Mouse (Mus musculus): ENCODE results near the gene Grasp. TPM values are rescaled to one million over a fixed set of nuclear protein-coding genes. Genes with fewer than 3 reads are reported as not detected.
A peak's percentile ranks its signal among the peaks of the same experiment; 100 is the strongest.

The Grasp gene
- polyA plus RNA-seq, 1 experiment from 2014 or later = 4.1 TPM

- Histone ChIP-seq H3K9ac (ENCODE audit: low read depth, low read length) (no peak overlapping the region), H3K9me3 (replicated peaks; ENCODE audit: control insufficient read depth, low read length) (no peaks in the 10 kb centered on the region), H3K4me3 (ENCODE audit: low read depth, low read length) (no peak overlapping the region), H3K36me3 (ENCODE audit: control insufficient read depth, insufficient read depth, low read length) (peaks cover 11% of the 10 kb centered on the region), H3K27me3 (ENCODE audit: control insufficient read depth, insufficient read depth, low read length) (no peaks in the 10 kb centered on the region), H3K4me2 (no peak overlapping the region), H3K4me1 (ENCODE audit: control insufficient read depth, insufficient read depth, low read length) (no peaks in the 10 kb centered on the region), H3K27ac (ENCODE audit: low read depth, low read length) (no peak overlapping the region)
- 67% methylated on average over 2 of the region's 2 CpGs for WGBS (ENCODE audit: insufficient replicate concordance)
- no peak for ATAC-seq (replicated peaks; ENCODE audit: insufficient number of reproducible peaks, low FRiP score, low TSS enrichment)
Observed at GRCm38 (mm10) chr15:101215136-101215535, 8.9 kb upstream of the Grasp start.

GRCm38 (mm10) chr15:101216036-101216435 lies 8.0 kb upstream of the Grasp start:
- H3K9me3 ChIP-seq (replicated peaks; ENCODE audit: control insufficient read depth, low read length) = no peaks in the 10 kb centered on the region
- peaks cover 6% of the 10 kb centered on the region for H3K36me3 ChIP-seq (ENCODE audit: control insufficient read depth, insufficient read depth, low read length)
- no peaks in the 10 kb centered on the region for H3K27me3 ChIP-seq (ENCODE audit: control insufficient read depth, insufficient read depth, low read length)
- H3K9ac ChIP-seq (ENCODE audit: low read depth, low read length) = no peak overlapping the region
- peaks cover 3% of the 10 kb centered on the region; the same call in 1 of the 2 replicates for H3K4me1 ChIP-seq (ENCODE audit: control insufficient read depth, insufficient read depth, low read length)
- WGBS (ENCODE audit: insufficient replicate concordance) = 78% methylated on average over 4 of the region's 4 CpGs
- ATAC-seq (replicated peaks; ENCODE audit: insufficient number of reproducible peaks, low FRiP score, low TSS enrichment) = no peak
- no peak overlapping the region for H3K27ac ChIP-seq (ENCODE audit: low read depth, low read length)
- H3K4me2 ChIP-seq = no peak overlapping the region
- no peak overlapping the region for H3K4me3 ChIP-seq (ENCODE audit: low read depth, low read length)

GRCm38 (mm10) chr15:101220905-101221297 lies 3.1 kb upstream of the Grasp start:
- peaks cover 10% of the 10 kb centered on the region for H3K4me1 ChIP-seq (ENCODE audit: control insufficient read depth, insufficient read depth, low read length)
- 4% methylated on average over 8 of the region's 8 CpGs for WGBS (ENCODE audit: insufficient replicate concordance)
- peaks cover 27% of the 10 kb centered on the region for H3K27me3 ChIP-seq (ENCODE audit: control insufficient read depth, insufficient read depth, low read length)
- no peak overlapping the region for H3K9ac ChIP-seq (ENCODE audit: low read depth, low read length)
- no peaks in the 10 kb centered on the region for H3K9me3 ChIP-seq (replicated peaks; ENCODE audit: control insufficient read depth, low read length)
- no peak for ATAC-seq (replicated peaks; ENCODE audit: insufficient number of reproducible peaks, low FRiP score, low TSS enrichment)
- H3K27ac ChIP-seq (ENCODE audit: low read depth, low read length) = no peak overlapping the region
- no peak overlapping the region for H3K4me3 ChIP-seq (ENCODE audit: low read depth, low read length)
- H3K36me3 ChIP-seq (ENCODE audit: control insufficient read depth, insufficient read depth, low read length) = no peaks in the 10 kb centered on the region
- H3K4me2 ChIP-seq = no peak overlapping the region

GRCm38 (mm10) chr15:101221298-101222104 lies 2.5 kb upstream of the Grasp start:
- H3K27me3 ChIP-seq (ENCODE audit: control insufficient read depth, insufficient read depth, low read length) = peaks cover 29% of the 10 kb centered on the region
- peak overlapping the region; percentile 64 for H3K4me2 ChIP-seq
- H3K27ac ChIP-seq (ENCODE audit: low read depth, low read length) = no peak overlapping the region
- no peaks in the 10 kb centered on the region for H3K36me3 ChIP-seq (ENCODE audit: control insufficient read depth, insufficient read depth, low read length)
- H3K4me1 ChIP-seq (ENCODE audit: control insufficient read depth, insufficient read depth, low read length) = peaks cover 10% of the 10 kb centered on the region
- H3K4me3 ChIP-seq (ENCODE audit: low read depth, low read length) = peak overlapping the region; percentile 36
- H3K9ac ChIP-seq (ENCODE audit: low read depth, low read length) = peak overlapping the region; percentile 56
- 2% methylated on average over 14 of the region's 14 CpGs for WGBS (ENCODE audit: insufficient replicate concordance)
- 0 out of 2 replicates have a peak, but pooled peaks have one; percentile 54 for ATAC-seq (replicated peaks; ENCODE audit: insufficient number of reproducible peaks, low FRiP score, low TSS enrichment)
- H3K9me3 ChIP-seq (replicated peaks; ENCODE audit: control insufficient read depth, low read length) = no peaks in the 10 kb centered on the region

GRCm38 (mm10) chr15:101222897-101223482 lies 998 bp upstream of the Grasp start:
- Histone ChIP-seq H3K36me3 (ENCODE audit: control insufficient read depth, insufficient read depth, low read length) (no peaks in the 10 kb centered on the region), H3K4me2 (no peak overlapping the region), H3K9ac (ENCODE audit: low read depth, low read length) (no peak overlapping the region), H3K27ac (ENCODE audit: low read depth, low read length) (no peak overlapping the region), H3K27me3 (ENCODE audit: control insufficient read depth, insufficient read depth, low read length) (peaks cover 29% of the 10 kb centered on the region), H3K4me1 (ENCODE audit: control insufficient read depth, insufficient read depth, low read length) (peaks cover 10% of the 10 kb centered on the region), H3K4me3 (ENCODE audit: low read depth, low read length) (no peak overlapping the region), H3K9me3 (replicated peaks; ENCODE audit: control insufficient read depth, low read length) (no peaks in the 10 kb centered on the region)
- WGBS (ENCODE audit: insufficient replicate concordance) = 43% methylated on average over 13 of the region's 13 CpGs
- ATAC-seq (replicated peaks; ENCODE audit: insufficient number of reproducible peaks, low FRiP score, low TSS enrichment) = no peak

GRCm38 (mm10) chr15:101223596-101223995 lies 392 bp upstream of the Grasp start:
- H3K4me3 ChIP-seq (ENCODE audit: low read depth, low read length) = peak overlapping the region; percentile 80
- no peak overlapping the region for H3K27ac ChIP-seq (ENCODE audit: low read depth, low read length)
- H3K9ac ChIP-seq (ENCODE audit: low read depth, low read length) = peak overlapping the region; percentile 78; the same call in 1 of the 2 replicates
- H3K4me1 ChIP-seq (ENCODE audit: control insufficient read depth, insufficient read depth, low read length) = peaks cover 16% of the 10 kb centered on the region
- ATAC-seq (replicated peaks; ENCODE audit: insufficient number of reproducible peaks, low FRiP score, low TSS enrichment) = no peak
- no peaks in the 10 kb centered on the region for H3K36me3 ChIP-seq (ENCODE audit: control insufficient read depth, insufficient read depth, low read length)
- no peaks in the 10 kb centered on the region for H3K9me3 ChIP-seq (replicated peaks; ENCODE audit: control insufficient read depth, low read length)
- H3K4me2 ChIP-seq = peak overlapping the region; percentile 95
- 3% methylated on average over 5 of the region's 5 CpGs for WGBS (ENCODE audit: insufficient replicate concordance)
- H3K27me3 ChIP-seq (ENCODE audit: control insufficient read depth, insufficient read depth, low read length) = peaks cover 29% of the 10 kb centered on the region

GRCm38 (mm10) chr15:101224977-101225376 lies 989 bp downstream of the Grasp start:
- ATAC-seq (replicated peaks; ENCODE audit: insufficient number of reproducible peaks, low FRiP score, low TSS enrichment) = no peak

GRCm38 (mm10) chr15:101227971-101228370 lies 4.0 kb downstream of the Grasp start:
- H3K9me3 ChIP-seq (replicated peaks; ENCODE audit: control insufficient read depth, low read length) = no peaks in the 10 kb centered on the region
- H3K27me3 ChIP-seq (ENCODE audit: control insufficient read depth, insufficient read depth, low read length) = peaks cover 25% of the 10 kb centered on the region
- 8% methylated on average over 7 of the region's 7 CpGs for WGBS (ENCODE audit: insufficient replicate concordance)
- H3K4me2 ChIP-seq = 0 out of 2 replicates have a peak overlapping the region, but pooled peaks have one; percentile 27
- peaks cover 6% of the 10 kb centered on the region for H3K4me1 ChIP-seq (ENCODE audit: control insufficient read depth, insufficient read depth, low read length)
- peak; percentile 53 for ATAC-seq (replicated peaks; ENCODE audit: insufficient number of reproducible peaks, low FRiP score, low TSS enrichment)
- peak overlapping the region; percentile 75 for H3K27ac ChIP-seq (ENCODE audit: low read depth, low read length)
- H3K36me3 ChIP-seq (ENCODE audit: control insufficient read depth, insufficient read depth, low read length) = peaks cover 11% of the 10 kb centered on the region
- H3K9ac ChIP-seq (ENCODE audit: low read depth, low read length) = no peak overlapping the region
- no peak overlapping the region for H3K4me3 ChIP-seq (ENCODE audit: low read depth, low read length)

More at GRCm38 (mm10) chr15:101224977-101225376, 989 bp downstream of the Grasp start:
- WGBS (ENCODE audit: insufficient replicate concordance) = 6% methylated on average over 14 of the region's 14 CpGs
- H3K9me3 ChIP-seq (replicated peaks; ENCODE audit: control insufficient read depth, low read length) = no peaks in the 10 kb centered on the region
- H3K4me1 ChIP-seq (ENCODE audit: control insufficient read depth, insufficient read depth, low read length) = peaks cover 16% of the 10 kb centered on the region
- H3K4me3 ChIP-seq (ENCODE audit: low read depth, low read length) = peak overlapping the region; percentile 80
- 0 out of 2 replicates have a peak, but pooled peaks cover 3% of the 10 kb centered on the region for H3K36me3 ChIP-seq (ENCODE audit: control insufficient read depth, insufficient read depth, low read length)
- peak overlapping the region; percentile 95 for H3K4me2 ChIP-seq
- peak overlapping the region; percentile 77; the same call in 1 of the 2 replicates for H3K27ac ChIP-seq (ENCODE audit: low read depth, low read length)
- H3K27me3 ChIP-seq (ENCODE audit: control insufficient read depth, insufficient read depth, low read length) = peaks cover 29% of the 10 kb centered on the region
- H3K9ac ChIP-seq (ENCODE audit: low read depth, low read length) = peak overlapping the region; percentile 78

All from heart, embryonic 11.5 days (tissue).